Mouse (Mus musculus) subcutaneous adipose tissue, adult 2 months (tissue): ENCODE data around the gene Defb43. TPM values are rescaled to one million over a fixed set of nuclear protein-coding genes. Genes with fewer than 3 reads are reported as not detected.

Experiments
- polyA plus RNA-seq: library from polyadenylated mRNA; depleted of rRNA; stranded (reverse); fragments of >200 nt; gene quantifications from 2 replicates; pipeline ENCODE4 v1.2.3, GENCODE M21; 2012; ENCODE audit warnings: low replicate concordance; rRNA removed

Gene Defb43
- polyA plus RNA-seq: 1.0 TPM in 1 of 2 replicates, not detected in the other

GRCm38 (mm10) chr14:63011471-63011870, at the start of gene Defb43:
TSS of gene Defb43 (plus strand) at chr14:63011771.

GRCm38 (mm10) chr14:62984410-62984809, 27.2 kb upstream of the Defb43 start, which contains the start of gene Defb48:
TSS of gene Defb48 (minus strand) at chr14:62984510.

GRCm38 (mm10) chr14:62997777-62998176, 13.8 kb upstream of the Defb43 start, which contains the start of gene Defb47:
TSS of gene Defb47 (plus strand) at chr14:62998077.

DNA sequence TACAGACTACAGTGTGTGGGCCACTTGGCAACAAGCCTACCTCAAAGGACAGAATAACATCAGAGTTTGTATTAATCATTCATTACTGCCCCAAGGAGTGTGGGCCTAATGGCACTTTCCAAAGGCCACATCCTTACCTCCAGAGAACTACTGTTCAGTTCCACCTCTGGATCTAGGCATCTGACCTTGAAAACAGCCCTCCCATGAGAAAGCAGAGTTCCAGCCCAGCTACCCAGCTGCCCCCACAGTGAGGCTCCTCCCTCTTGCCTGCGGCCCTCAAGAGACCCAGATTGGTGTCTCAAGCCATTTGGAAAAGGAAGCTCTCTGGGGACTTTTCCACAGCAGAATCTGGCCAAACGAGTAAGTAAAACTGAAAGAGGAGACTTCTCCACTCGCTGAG, 35.1 kb downstream of the Defb43 start, which contains the start of gene Defb42:
TSS of gene Defb42 (plus strand) at position 301 of the 400 bp plus-strand sequence.

DNA sequence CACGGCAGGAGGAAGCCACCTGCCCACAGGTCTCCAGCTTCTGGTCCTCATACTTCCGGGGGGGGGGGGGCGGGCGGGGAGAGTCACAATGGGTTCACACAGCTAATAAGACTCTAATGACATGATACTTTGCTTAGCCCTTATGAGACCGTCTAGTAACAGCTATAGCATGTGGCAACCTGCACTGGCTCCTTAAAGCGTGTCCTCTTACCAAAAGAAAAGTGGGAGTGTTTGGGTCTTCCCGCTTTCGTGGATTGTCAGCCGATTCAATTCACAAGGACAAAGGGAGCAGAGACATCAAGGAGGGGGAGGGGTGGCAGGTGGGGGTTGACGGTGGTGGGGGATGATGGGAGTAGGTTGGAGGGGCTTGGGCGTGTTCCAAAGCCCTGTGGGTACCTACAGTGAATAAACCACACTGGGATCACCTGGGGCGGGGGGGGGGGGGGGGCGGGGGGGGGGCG, 38.4 kb downstream of the Defb43 start, which contains the start of gene Defb30:
TSS of gene Defb30 (minus strand) at position 51 of the 461 bp plus-strand sequence.

Other genes starting within 250 kb of the Defb43 start
- gene Wdfy2, start 174.1 kb upstream of the Defb43 start, polyA plus RNA-seq: 9.6 and 14.3 TPM in 2 replicates
- gene Defb48, start 27.3 kb upstream of the Defb43 start, polyA plus RNA-seq: 0.82 and 6.6 TPM in 2 replicates
- 3.1 TPM in 1 of 2 replicates, not detected in the other for gene Defb47, start 13.7 kb upstream of the Defb43 start, polyA plus RNA-seq
- gene Defb42, start 35.2 kb downstream of the Defb43 start, polyA plus RNA-seq: 0.67 and 3.6 TPM in 2 replicates
- gene Defb30, start 38.2 kb downstream of the Defb43 start, polyA plus RNA-seq: 0.46 TPM in 1 of 2 replicates, not detected in the other